7 mouse cellular contexts compared by ENCODE assay signal in genomic region chr9:45905811-45906237, GRCm38 (mm10). TPM values are rescaled to one million over a fixed set of nuclear protein-coding genes. Genes with fewer than 3 reads are reported as not detected.
DNase-seq lines count a peak whose midpoint lies in the region; ATAC-seq and TF ChIP-seq lines count a peak whose summit lies in the region.

No protein-coding gene starts in this region.

- TF ChIP-seq POLR2A in testis, adult 2 months (IDR thresholded peaks at IDR 0.05; ENCODE audit: control insufficient read depth, low read depth, low read length), result no peak

- no peak for TF ChIP-seq CTCF in testis, adult 2 months (IDR thresholded peaks at IDR 0.05; ENCODE audit: control insufficient read depth, insufficient read depth, insufficient replicate concordance, low read depth, low read length)

- no peaks in the 10 kb centered on the region for H3K27me3 ChIP-seq in heart, embryonic 13.5 days (replicated peaks)
- no peaks in the 10 kb centered on the region for H3K27me3 ChIP-seq in midbrain, embryonic 10.5 days (ENCODE audit: low read depth, poor library complexity, severe bottlenecking)
- H3K27me3 ChIP-seq in testis, adult 2 months (ENCODE audit: control insufficient read depth, insufficient read depth, low read length), result no peaks in the 10 kb centered on the region

- H3K36me3 ChIP-seq in heart, embryonic 13.5 days, result peaks cover 55% of the 10 kb centered on the region
- peaks cover 51% of the 10 kb centered on the region for H3K36me3 ChIP-seq in midbrain, embryonic 10.5 days
- H3K36me3 ChIP-seq in testis, adult 2 months (ENCODE audit: control insufficient read depth, insufficient read depth, low read length), result peaks cover 8% of the 10 kb centered on the region

- H3K9me3 ChIP-seq in heart, embryonic 13.5 days, result no peaks in the 10 kb centered on the region
- H3K9me3 ChIP-seq in midbrain, embryonic 10.5 days (replicated peaks), result no peaks in the 10 kb centered on the region

- under 1% methylated on average over 16 of the region's 27 CpGs for WGBS in heart, embryonic 13.5 days
- WGBS in midbrain, embryonic 10.5 days, result under 1% methylated on average over 18 of the region's 27 CpGs

- DNase-seq in spleen, postnatal 10 days (ENCODE audit: low spot score in 2 of 2), result peak; percentile 41 to 42
- DNase-seq in spleen, adult 12 weeks (ENCODE audit: low spot score), result no peak
- DNase-seq in c-Kit-positive CD71-positive TER-119-positive erythroid progenitor cells, embryonic 14.5 days (ENCODE audit: low spot score), result peak; percentile 7
- peak; percentile 66 for DNase-seq in kidney, postnatal 10 days
- DNase-seq in midbrain, embryonic 10.5 days (ENCODE audit: low spot score), result no peak

- peaks cover 26% of the 10 kb centered on the region for H3K4me1 ChIP-seq in heart, embryonic 13.5 days
- peaks cover 24% of the 10 kb centered on the region for H3K4me1 ChIP-seq in midbrain, embryonic 10.5 days
- H3K4me1 ChIP-seq in testis, adult 2 months (ENCODE audit: control insufficient read depth, insufficient read depth, low read length), result peaks cover 4% of the 10 kb centered on the region

- H3K27ac ChIP-seq in heart, embryonic 13.5 days (replicated peaks), result peak overlapping the region; percentile 98
- peak overlapping the region; percentile 97 for H3K27ac ChIP-seq in midbrain, embryonic 10.5 days (replicated peaks)
- H3K27ac ChIP-seq in testis, adult 2 months (ENCODE audit: control insufficient read depth, insufficient read depth, low read depth, low read length), result peak overlapping the region; percentile 76

- H3K4me2 ChIP-seq in heart, embryonic 13.5 days, result peak overlapping the region; percentile 78

- ATAC-seq in heart, embryonic 13.5 days (ENCODE audit: extremely low read depth, insufficient number of reproducible peaks, low FRiP score, low TSS enrichment), result peak; percentile 51; the same call in 1 of the 2 replicates

- H3K9ac ChIP-seq in heart, embryonic 13.5 days, result peak overlapping the region; percentile 98

- H3K4me3 ChIP-seq in heart, embryonic 13.5 days, result peak overlapping the region; percentile 74
- H3K4me3 ChIP-seq in midbrain, embryonic 10.5 days, result peak overlapping the region; percentile 87
- H3K4me3 ChIP-seq in testis, adult 2 months (ENCODE audit: control insufficient read depth, low read depth, low read length), result peak overlapping the region; percentile 100

RNA-seq across cellular contexts. Expression of gene Pcsk7, which starts 0.5 kb away (rescaled TPM):
- polyA plus RNA-seq in heart, embryonic 13.5 days (2015; fragmentation: Nextera tagmentation; extraction: Ambion mirVana), result 16.4 TPM in 2 replicates
- polyA plus RNA-seq in midbrain, embryonic 10.5 days (2016; fragmentation: Nextera tagmentation; extraction: Ambion mirVana), result 18.7 and 23.4 TPM in 2 replicates
- 34.4 and 39.0 TPM in 2 replicates for polyA plus RNA-seq in testis, adult 2 months (2012; rRNA removed)

RNA-seq across cellular contexts. Expression of gene Rnf214, which starts 0.9 kb away (rescaled TPM):
- 40.0 and 40.7 TPM in 2 replicates for polyA plus RNA-seq in heart, embryonic 13.5 days (2015; fragmentation: Nextera tagmentation; extraction: Ambion mirVana)
- polyA plus RNA-seq in midbrain, embryonic 10.5 days (2016; fragmentation: Nextera tagmentation; extraction: Ambion mirVana), result 70.2 and 81.9 TPM in 2 replicates
- 22.3 and 22.7 TPM in 2 replicates for polyA plus RNA-seq in testis, adult 2 months (2012; rRNA removed)

RNA-seq across cellular contexts. Expression of gene Tagln, which starts 30.0 kb away (rescaled TPM):
- 151 and 203 TPM in 2 replicates for polyA plus RNA-seq in heart, embryonic 13.5 days (2015; fragmentation: Nextera tagmentation; extraction: Ambion mirVana)
- polyA plus RNA-seq in midbrain, embryonic 10.5 days (2016; fragmentation: Nextera tagmentation; extraction: Ambion mirVana), result 25.5 and 28.8 TPM in 2 replicates
- polyA plus RNA-seq in testis, adult 2 months (2012; rRNA removed), result 18.3 and 49.8 TPM in 2 replicates

RNA-seq across cellular contexts. Expression of gene Sidt2, which starts 49.2 kb away (rescaled TPM):
- polyA plus RNA-seq in heart, embryonic 13.5 days (2015; fragmentation: Nextera tagmentation; extraction: Ambion mirVana), result 35.5 and 36.3 TPM in 2 replicates
- polyA plus RNA-seq in midbrain, embryonic 10.5 days (2016; fragmentation: Nextera tagmentation; extraction: Ambion mirVana), result 23.7 and 27.3 TPM in 2 replicates
- polyA plus RNA-seq in testis, adult 2 months (2012; rRNA removed), result 350 and 414 TPM in 2 replicates

Comparison
In these comparisons a context has a peak if more than half of its experiments do, and no peak if none do; other contexts are left out.
1. DNase-seq: peak in spleen, postnatal 10 days (2 of 2), c-Kit-positive CD71-positive TER-119-positive erythroid progenitor cells, embryonic 14.5 days (single experiment) and kidney, postnatal 10 days (single experiment); none in spleen, adult 12 weeks (single experiment) and midbrain, embryonic 10.5 days (single experiment).
2. Peak in every context shown above with its lines, with median percentiles within 50 percentile points of each other: H3K27ac ChIP-seq and H3K4me3 ChIP-seq.